Mouse (Mus musculus): ENCODE results near the gene Hoxd10.

- no peak for TF ChIP-seq CTCF (conservative IDR thresholded peaks at IDR 0.05 in 1 of 2, IDR thresholded peaks at IDR 0.05 in 1 of 2; ENCODE audit: low read depth in 2 of 2, low read length in 2 of 2)
- no peak for TF ChIP-seq POLR2AphosphoS2 (IDR thresholded peaks at IDR 0.05; ENCODE audit: low read depth, low read length)
- TF ChIP-seq SMC3 (IDR thresholded peaks at IDR 0.05; ENCODE audit: low read depth, low read length): no peak
- TF ChIP-seq POLR2A (IDR thresholded peaks at IDR 0.05; ENCODE audit: low read depth, low read length): no peak
- TF ChIP-seq MXI1 (IDR thresholded peaks at IDR 0.05; ENCODE audit: low read depth, low read length): no peak
- no peak for TF ChIP-seq PAX5 (IDR thresholded peaks at IDR 0.05; ENCODE audit: low read length)
- no peak for TF ChIP-seq MEF2A (IDR thresholded peaks at IDR 0.05; ENCODE audit: borderline replicate concordance, low read depth, low read length)
These were observed 14.8 kb downstream of the Hoxd10 start for GRCm38 (mm10) chr2:74706393-74706960.
